Mouse (Mus musculus) C2C12 (cell line): Measurements from ENCODE around the gene Ect2l.

ENCODE experiments used
- CEBPB ChIP-seq: IDR thresholded peaks from one replicate; pipeline ENCODE4 v1.6.1; 2011; ENCODE audit warnings: low read depth, mild to moderate bottlenecking, control low read depth, moderate library complexity
- CTCF ChIP-seq: IDR thresholded peaks from one replicate; pipeline ENCODE4 v1.5.1; 2011; ENCODE audit not compliant: control insufficient read depth, insufficient read depth, insufficient read length
- MAX ChIP-seq: IDR thresholded peaks from one replicate; pipeline ENCODE4 v1.6.1; 2011; ENCODE audit warnings: mild to moderate bottlenecking, control low read depth
- MYOD1 ChIP-seq: IDR thresholded peaks from one replicate; pipeline ENCODE4 v1.6.1; 2011; ENCODE audit warnings: low read depth; ENCODE audit not compliant: control insufficient read depth, insufficient read length
- MYOG ChIP-seq: IDR thresholded peaks from one replicate; pipeline ENCODE4 v1.6.1; 2011; ENCODE audit not compliant: control insufficient read depth, insufficient read length; ENCODE audit errors: extremely low read depth
- USF1 ChIP-seq: IDR thresholded peaks from one replicate; pipeline ENCODE4 v1.6.1; 2011; ENCODE audit warnings: low read depth, mild to moderate bottlenecking, control low read depth, moderate library complexity

DNA sequence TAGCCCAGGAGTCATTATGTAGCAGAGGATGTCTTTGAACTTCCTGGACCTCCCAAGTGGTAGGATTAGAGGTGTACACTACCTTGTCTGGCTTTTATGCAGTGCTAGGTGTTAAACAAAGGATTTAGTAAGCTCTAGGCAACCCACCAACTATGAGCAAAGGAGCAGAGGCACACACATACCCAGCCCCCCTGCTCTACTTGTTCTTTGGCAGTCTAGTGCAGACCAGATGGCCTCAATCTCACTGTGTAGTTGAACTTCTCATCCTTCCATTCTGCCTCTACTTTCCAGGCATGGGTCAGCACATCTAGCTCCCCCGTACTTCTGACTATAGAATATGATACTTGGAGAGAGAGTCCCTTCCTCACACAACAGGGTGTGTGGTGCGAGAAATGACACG is 13.7 kb upstream of the Ect2l start:
- TF ChIP-seq CTCF (no peak), USF1 (no peak), MYOD1 (no peak), CEBPB (no peak), MYOG (no peak), MAX (no peak)
